In genomic region chr13:55486916-55487577, GRCm38 (mm10) we compare ENCODE assay signal across 7 mouse cellular contexts. TPM values are rescaled to one million over a fixed set of nuclear protein-coding genes. Genes with fewer than 3 reads are reported as not detected.
DNase-seq lines count a peak whose midpoint lies in the region; ATAC-seq and TF ChIP-seq lines count a peak whose summit lies in the region.

No protein-coding gene starts in this region.

- intact Hi-C loops in heart, postnatal 14 days (cut with DNase I) = no loop called here

- under 1% methylated on average over 28 of the region's 29 CpGs for WGBS in liver, embryonic 13.5 days (ENCODE audit: insufficient replicate concordance)
- under 1% methylated on average over 29 of the region's 29 CpGs for WGBS in neural tube, embryonic 15.5 days

- H3K4me2 ChIP-seq in liver, embryonic 13.5 days = peak overlapping the region; percentile 65
- peak overlapping the region; percentile 96 for H3K4me2 ChIP-seq in neural tube, embryonic 15.5 days

- peaks cover 38% of the 10 kb centered on the region for H3K4me1 ChIP-seq in testis, adult 2 months (ENCODE audit: control insufficient read depth, insufficient read depth, low read length)
- peaks cover 14% of the 10 kb centered on the region for H3K4me1 ChIP-seq in liver, embryonic 13.5 days (replicated peaks)
- peaks cover 60% of the 10 kb centered on the region for H3K4me1 ChIP-seq in neural tube, embryonic 15.5 days

- peak overlapping the region; percentile 84 for H3K4me3 ChIP-seq in testis, adult 2 months (ENCODE audit: control insufficient read depth, low read depth, low read length)
- H3K4me3 ChIP-seq in liver, embryonic 13.5 days (replicated peaks) = peak overlapping the region; percentile 59
- H3K4me3 ChIP-seq in neural tube, embryonic 15.5 days (replicated peaks) = peak overlapping the region; percentile 83

- H3K27me3 ChIP-seq in testis, adult 2 months (ENCODE audit: control insufficient read depth, insufficient read depth, low read length) = no peaks in the 10 kb centered on the region; the same call in none of the 2 replicates
- peaks cover 89% of the 10 kb centered on the region for H3K27me3 ChIP-seq in liver, embryonic 13.5 days
- H3K27me3 ChIP-seq in neural tube, embryonic 15.5 days (replicated peaks) = no peaks in the 10 kb centered on the region

- ATAC-seq in liver, embryonic 13.5 days (ENCODE audit: low read depth) = peak; percentile 38; the same call in 1 of the 2 replicates
- ATAC-seq in neural tube, embryonic 15.5 days (ENCODE audit: low FRiP score) = peak; percentile 55

- H3K9me3 ChIP-seq in liver, embryonic 13.5 days (replicated peaks) = no peaks in the 10 kb centered on the region
- no peaks in the 10 kb centered on the region for H3K9me3 ChIP-seq in neural tube, embryonic 15.5 days (replicated peaks)

- no peaks in the 10 kb centered on the region for H3K36me3 ChIP-seq in testis, adult 2 months (ENCODE audit: control insufficient read depth, insufficient read depth, low read length)
- peaks cover 2% of the 10 kb centered on the region for H3K36me3 ChIP-seq in liver, embryonic 13.5 days
- H3K36me3 ChIP-seq in neural tube, embryonic 15.5 days = peaks cover 10% of the 10 kb centered on the region

- TF ChIP-seq POLR2A in testis, adult 2 months (IDR thresholded peaks at IDR 0.05; ENCODE audit: control insufficient read depth, low read depth, low read length) = 0 out of 2 replicates have a peak, but pooled peaks have one; percentile 12

- H3K27ac ChIP-seq in testis, adult 2 months (ENCODE audit: control insufficient read depth, insufficient read depth, low read depth, low read length) = no peak overlapping the region
- no peak overlapping the region for H3K27ac ChIP-seq in liver, embryonic 13.5 days
- H3K27ac ChIP-seq in neural tube, embryonic 15.5 days (replicated peaks) = peak overlapping the region; percentile 98

- peak overlapping the region; percentile 61 for H3K9ac ChIP-seq in liver, embryonic 13.5 days
- peak overlapping the region; percentile 100 for H3K9ac ChIP-seq in neural tube, embryonic 15.5 days (replicated peaks)

- no peak for DNase-seq in testis, postnatal 14 days (ENCODE audit: low spot score)
- DNase-seq in embryo, embryonic 10.5 days (ENCODE audit: low spot score) = peak; percentile 70
- peak; percentile 50 to 54 for DNase-seq in heart, postnatal 14 days
- no peak for DNase-seq in liver, embryonic 13.5 days
- DNase-seq in adrenal gland, adult 18-20 months (ENCODE audit: low spot score in 2 of 2) = no peak

- no peak for TF ChIP-seq CTCF in testis, adult 2 months (IDR thresholded peaks at IDR 0.05; ENCODE audit: control insufficient read depth, insufficient read depth, insufficient replicate concordance, low read depth, low read length)

RNA-seq across cellular contexts. Expression of gene Dbn1, which starts 0.9 kb away (rescaled TPM):
- 89.3 and 101 TPM in 2 replicates for polyA plus RNA-seq in testis, adult 2 months (2012; rRNA removed)
- total RNA-seq in heart, postnatal 14 days (2021) = 10 to 100 TPM; 27.0 to 27.3 TPM
- 11.5 and 12.3 TPM in 2 replicates for polyA plus RNA-seq in liver, embryonic 13.5 days (2015; fragmentation: Nextera tagmentation; extraction: Ambion mirVana)
- polyA plus RNA-seq in neural tube, embryonic 15.5 days (2015; fragmentation: Nextera tagmentation; extraction: Ambion mirVana) = 389 and 450 TPM in 2 replicates
- total RNA-seq in adrenal gland, adult 18-20 months (2021) = 10 to 100 TPM; 11.1 to 16.2 TPM

RNA-seq across cellular contexts. Expression of gene Prr7, which starts 23.0 kb away (rescaled TPM):
- 20.3 and 24.9 TPM in 2 replicates for polyA plus RNA-seq in testis, adult 2 months (2012; rRNA removed)
- 1 to 10 TPM in 1 of 2 experiments, under 1 TPM in 1; 0.81 to 1.6 TPM for total RNA-seq in heart, postnatal 14 days (2021)
- polyA plus RNA-seq in liver, embryonic 13.5 days (2015; fragmentation: Nextera tagmentation; extraction: Ambion mirVana) = not detected in 2 replicates
- 4.2 and 5.8 TPM in 2 replicates for polyA plus RNA-seq in neural tube, embryonic 15.5 days (2015; fragmentation: Nextera tagmentation; extraction: Ambion mirVana)
- 1 to 10 TPM; 1.9 to 2.2 TPM for total RNA-seq in adrenal gland, adult 18-20 months (2021)

RNA-seq across cellular contexts. Expression of gene Pdlim7, which starts 26.4 kb away (rescaled TPM):
- polyA plus RNA-seq in testis, adult 2 months (2012; rRNA removed) = 7.6 and 14.5 TPM in 2 replicates
- 10 to 100 TPM; 52.3 to 56.6 TPM for total RNA-seq in heart, postnatal 14 days (2021)
- polyA plus RNA-seq in liver, embryonic 13.5 days (2015; fragmentation: Nextera tagmentation; extraction: Ambion mirVana) = 27.5 and 28.8 TPM in 2 replicates
- polyA plus RNA-seq in neural tube, embryonic 15.5 days (2015; fragmentation: Nextera tagmentation; extraction: Ambion mirVana) = 169 and 176 TPM in 2 replicates
- total RNA-seq in adrenal gland, adult 18-20 months (2021) = 10 to 100 TPM; 11.6 to 26.8 TPM

RNA-seq across cellular contexts. Expression of gene Dok3, which starts 42.0 kb away (rescaled TPM):
- polyA plus RNA-seq in testis, adult 2 months (2012; rRNA removed) = 2.3 TPM in 2 replicates
- 1 to 10 TPM; 1.9 to 2.3 TPM for total RNA-seq in heart, postnatal 14 days (2021)
- polyA plus RNA-seq in liver, embryonic 13.5 days (2015; fragmentation: Nextera tagmentation; extraction: Ambion mirVana) = 3.4 and 3.8 TPM in 2 replicates
- 4.2 and 4.6 TPM in 2 replicates for polyA plus RNA-seq in neural tube, embryonic 15.5 days (2015; fragmentation: Nextera tagmentation; extraction: Ambion mirVana)
- total RNA-seq in adrenal gland, adult 18-20 months (2021) = 1 to 10 TPM; 5.1 to 5.3 TPM

RNA-seq across cellular contexts. Expression of gene Grk6, which starts 42.2 kb away (rescaled TPM):
- 7.8 and 8.4 TPM in 2 replicates for polyA plus RNA-seq in testis, adult 2 months (2012; rRNA removed)
- total RNA-seq in heart, postnatal 14 days (2021) = 10 to 100 TPM; 24.3 to 27.2 TPM
- polyA plus RNA-seq in liver, embryonic 13.5 days (2015; fragmentation: Nextera tagmentation; extraction: Ambion mirVana) = 23.7 and 25.2 TPM in 2 replicates
- polyA plus RNA-seq in neural tube, embryonic 15.5 days (2015; fragmentation: Nextera tagmentation; extraction: Ambion mirVana) = 34.2 and 38.4 TPM in 2 replicates
- total RNA-seq in adrenal gland, adult 18-20 months (2021) = 10 to 100 TPM; 27.1 to 33.1 TPM

Comparison
In these comparisons a context has a peak if more than half of its experiments do, and no peak if none do; other contexts are left out.
1. DNase-seq: peak in embryo, embryonic 10.5 days (single experiment) and heart, postnatal 14 days (2 of 2); none in testis, postnatal 14 days (single experiment), liver, embryonic 13.5 days (single experiment) and adrenal gland, adult 18-20 months (0 of 2).
2. Peak in every context shown above with its lines, with median percentiles within 50 percentile points of each other: H3K4me3 ChIP-seq.